Mouse (Mus musculus) hindbrain, embryonic 16.5 days (tissue): ENCODE results near the gene Phf23. TPM values are rescaled to one million over a fixed set of nuclear protein-coding genes. Genes with fewer than 3 reads are reported as not detected.

Experiments used
- ATAC-seq: fragments of 200-750 bp; cut with Nextera tagmentation; 2 replicates; pipeline ENCODE4 v1.8.0; 2017; ENCODE audit warnings: moderate TSS enrichment, moderate library complexity
- H3K27ac ChIP-seq: fragments of 300-500 bp; sonication (generic); 2 replicates; pipeline ENCODE4 v1.5.1; 2014; ENCODE audit warnings: low read depth, mild to moderate bottlenecking, control low read depth, low read length, moderate library complexity
- H3K27me3 ChIP-seq: fragments of 300-500 bp; sonication (generic); replicated peaks from 2 replicates; pipeline ENCODE4 v1.6.1; 2014; ENCODE audit warnings: low read length; ENCODE audit not compliant: control insufficient read depth, insufficient read depth
- H3K36me3 ChIP-seq: fragments of 300-500 bp; sonication (generic); 2 replicates; pipeline ENCODE4 v1.6.1; 2014; ENCODE audit warnings: mild to moderate bottlenecking, low read length, moderate library complexity, mixed read lengths; ENCODE audit not compliant: control insufficient read depth, insufficient read depth
- H3K4me1 ChIP-seq: fragments of 300-500 bp; sonication (generic); 2 replicates; pipeline ENCODE4 v1.6.1; 2014; ENCODE audit warnings: low read depth, low read length; ENCODE audit not compliant: control insufficient read depth, insufficient read depth
- H3K4me2 ChIP-seq: fragments of 300-500 bp; sonication (generic); 2 replicates; pipeline ENCODE4 v1.6.1; 2014; ENCODE audit warnings: mild to moderate bottlenecking, low read length, control low read depth, moderate library complexity
- H3K4me3 ChIP-seq: fragments of 300-500 bp; sonication (generic); 2 replicates; pipeline ENCODE4 v1.5.1; 2014; ENCODE audit warnings: mild to moderate bottlenecking, low read length, control low read depth, moderate library complexity
- H3K9ac ChIP-seq: fragments of 300-500 bp; sonication (generic); 2 replicates; pipeline ENCODE4 v1.6.1; 2014; ENCODE audit warnings: low read depth, mild to moderate bottlenecking, control low read depth, low read length, moderate library complexity
- H3K9me3 ChIP-seq: fragments of 300-500 bp; sonication (generic); 2 replicates; pipeline ENCODE4 v1.6.1; 2014; ENCODE audit warnings: mild to moderate bottlenecking, low read length, moderate library complexity; ENCODE audit not compliant: control insufficient read depth
- WGBS: fragments of 180-500 bp; shearing (Covaris S2); extraction: QIAGEN DNeasy Blood & Tissue Kit; methylation state at CpG from one replicate; pipeline ENCODE4 v1.1.7; 2014; 5-methylcytosine and 5-hydroxymethylcytosine counted together
- polyA plus RNA-seq: library from polyadenylated mRNA; unstranded; fragments of >200 nt; fragmentation: Nextera tagmentation; extraction: Ambion mirVana; gene quantifications from 2 replicates; pipeline ENCODE4 v1.2.1, GENCODE M21; 2015

The Phf23 gene
- polyA plus RNA-seq, 1 experiment from 2014 or later = 54.2 TPM

- Histone ChIP-seq H3K9me3 (no peaks in the 10 kb centered on the region), H3K36me3 (peaks cover 20% of the 10 kb centered on the region), H3K4me1 (peaks cover 30% of the 10 kb centered on the region), H3K27me3 (no peaks in the 10 kb centered on the region), H3K4me3 (peak overlapping the region; percentile 22), H3K27ac (no peak overlapping the region), H3K4me2 (peak overlapping the region; percentile 91), H3K9ac (peak overlapping the region; percentile 51)
- WGBS = 31% methylated on average over 5 of the region's 5 CpGs
- ATAC-seq = no peak
Measured at GRCm38 (mm10) chr11:69982877-69983276, 12.7 kb upstream of the Phf23 start.

- ATAC-seq = no peak
- H3K27ac ChIP-seq = no peak overlapping the region
- H3K9ac ChIP-seq = no peak overlapping the region; the same call in 1 of the 2 replicates
- H3K4me1 ChIP-seq = peaks cover 30% of the 10 kb centered on the region
- H3K36me3 ChIP-seq = peaks cover 23% of the 10 kb centered on the region
- H3K4me3 ChIP-seq = no peak overlapping the region
- H3K9me3 ChIP-seq = no peaks in the 10 kb centered on the region
- 90% methylated on average over 4 of the region's 4 CpGs for WGBS
- peak overlapping the region; percentile 91 for H3K4me2 ChIP-seq
- H3K27me3 ChIP-seq = no peaks in the 10 kb centered on the region
Measured at GRCm38 (mm10) chr11:69983377-69983776, 12.2 kb upstream of the Phf23 start.

GRCm38 (mm10) chr11:69984431-69984830, 11.1 kb upstream of the Phf23 start:
- Histone ChIP-seq H3K9ac (no peak overlapping the region), H3K9me3 (no peaks in the 10 kb centered on the region), H3K4me2 (no peak overlapping the region), H3K4me3 (no peak overlapping the region), H3K27me3 (no peaks in the 10 kb centered on the region), H3K4me1 (peaks cover 22% of the 10 kb centered on the region), H3K27ac (no peak overlapping the region), H3K36me3 (peaks cover 34% of the 10 kb centered on the region)
- 93% methylated on average over 8 of the region's 8 CpGs for WGBS
- no peak for ATAC-seq

- H3K36me3 ChIP-seq = peaks cover 45% of the 10 kb centered on the region
- H3K9ac ChIP-seq = no peak overlapping the region
- 90% methylated on average over 8 of the region's 8 CpGs for WGBS
- peaks cover 12% of the 10 kb centered on the region for H3K4me1 ChIP-seq
- H3K27ac ChIP-seq = no peak overlapping the region
- H3K9me3 ChIP-seq = no peaks in the 10 kb centered on the region
- no peak overlapping the region for H3K4me2 ChIP-seq
- ATAC-seq = 0 out of 2 replicates have a peak, but pooled peaks have one; percentile 5
- no peaks in the 10 kb centered on the region for H3K27me3 ChIP-seq
- H3K4me3 ChIP-seq = no peak overlapping the region
Measured at GRCm38 (mm10) chr11:69989949-69990348, 5.6 kb upstream of the Phf23 start.

- peak within 1 kb of the TSS; percentile 83 for H3K4me3 ChIP-seq
- H3K4me2 ChIP-seq = peak within 1 kb of the TSS; percentile 89
- H3K27me3 ChIP-seq = no peaks in the 10 kb centered on the region
- peaks cover 37% of the 10 kb centered on the region for H3K36me3 ChIP-seq
- no peaks in the 10 kb centered on the region for H3K9me3 ChIP-seq
- peak within 1 kb of the TSS; percentile 96 for H3K27ac ChIP-seq
- WGBS = under 1% methylated on average over 40 of the region's 40 CpGs
- peak within 1 kb of the TSS; percentile 95 for H3K9ac ChIP-seq
- peak; percentile 74 for ATAC-seq
- peaks cover 12% of the 10 kb centered on the region for H3K4me1 ChIP-seq
Measured at GRCm38 (mm10) chr11:69990850-69991691, 4.5 kb upstream of the Phf23 start, which contains the start of gene Gabarap. Gene Gabarap, plus strand, starts transcription at chr11:69991143.

GRCm38 (mm10) chr11:69991711-69992110, 3.9 kb upstream of the Phf23 start:
- Histone ChIP-seq H3K4me1 (peaks cover 12% of the 10 kb centered on the region), H3K4me3 (peak overlapping the region; percentile 83), H3K27me3 (no peaks in the 10 kb centered on the region), H3K27ac (peak overlapping the region; percentile 96), H3K9me3 (no peaks in the 10 kb centered on the region), H3K4me2 (peak overlapping the region; percentile 89), H3K36me3 (peaks cover 35% of the 10 kb centered on the region), H3K9ac (peak overlapping the region; percentile 95)
- ATAC-seq = peak; percentile 24
- WGBS = 2% methylated on average over 15 of the region's 15 CpGs

- no peak for ATAC-seq
- no peaks in the 10 kb centered on the region for H3K9me3 ChIP-seq
- no peak overlapping the region for H3K27ac ChIP-seq
- peak overlapping the region; percentile 89 for H3K4me2 ChIP-seq
- no peaks in the 10 kb centered on the region for H3K27me3 ChIP-seq
- peaks cover 34% of the 10 kb centered on the region for H3K36me3 ChIP-seq
- peaks cover 14% of the 10 kb centered on the region for H3K4me1 ChIP-seq
- 81% methylated on average over 10 of the region's 10 CpGs for WGBS
- peak overlapping the region; percentile 50 for H3K9ac ChIP-seq
- peak overlapping the region; percentile 83 for H3K4me3 ChIP-seq
Measured at GRCm38 (mm10) chr11:69992396-69992795, 3.2 kb upstream of the Phf23 start.

- 91% methylated on average over 3 of the region's 3 CpGs for WGBS
- Histone ChIP-seq H3K4me1 (peaks cover 19% of the 10 kb centered on the region), H3K9me3 (no peaks in the 10 kb centered on the region), H3K4me2 (peak overlapping the region; percentile 89), H3K36me3 (peaks cover 31% of the 10 kb centered on the region), H3K9ac (no peak overlapping the region; the same call in 1 of the 2 replicates), H3K4me3 (no peak overlapping the region), H3K27me3 (no peaks in the 10 kb centered on the region), H3K27ac (no peak overlapping the region)
- ATAC-seq = no peak
Measured at GRCm38 (mm10) chr11:69992932-69993331, 2.6 kb upstream of the Phf23 start.

- peaks cover 22% of the 10 kb centered on the region for H3K4me1 ChIP-seq
- no peak overlapping the region for H3K4me2 ChIP-seq
- H3K27me3 ChIP-seq = no peaks in the 10 kb centered on the region
- H3K36me3 ChIP-seq = peaks cover 32% of the 10 kb centered on the region
- no peak for ATAC-seq
- no peak overlapping the region for H3K9ac ChIP-seq
- WGBS = 87% methylated on average over 11 of the region's 11 CpGs
- no peak overlapping the region for H3K27ac ChIP-seq
- no peaks in the 10 kb centered on the region for H3K9me3 ChIP-seq
- no peak overlapping the region for H3K4me3 ChIP-seq
Measured at GRCm38 (mm10) chr11:69994401-69995090, 1.0 kb upstream of the Phf23 start.
